Mouse (Mus musculus): ENCODE results near the gene Cdc42ep4. TPM values are rescaled to one million over a fixed set of nuclear protein-coding genes. Genes with fewer than 3 reads are reported as not detected.

Cdc42ep4 gene
- polyA plus RNA-seq, 1 experiment, result 20.9 TPM

DNA sequence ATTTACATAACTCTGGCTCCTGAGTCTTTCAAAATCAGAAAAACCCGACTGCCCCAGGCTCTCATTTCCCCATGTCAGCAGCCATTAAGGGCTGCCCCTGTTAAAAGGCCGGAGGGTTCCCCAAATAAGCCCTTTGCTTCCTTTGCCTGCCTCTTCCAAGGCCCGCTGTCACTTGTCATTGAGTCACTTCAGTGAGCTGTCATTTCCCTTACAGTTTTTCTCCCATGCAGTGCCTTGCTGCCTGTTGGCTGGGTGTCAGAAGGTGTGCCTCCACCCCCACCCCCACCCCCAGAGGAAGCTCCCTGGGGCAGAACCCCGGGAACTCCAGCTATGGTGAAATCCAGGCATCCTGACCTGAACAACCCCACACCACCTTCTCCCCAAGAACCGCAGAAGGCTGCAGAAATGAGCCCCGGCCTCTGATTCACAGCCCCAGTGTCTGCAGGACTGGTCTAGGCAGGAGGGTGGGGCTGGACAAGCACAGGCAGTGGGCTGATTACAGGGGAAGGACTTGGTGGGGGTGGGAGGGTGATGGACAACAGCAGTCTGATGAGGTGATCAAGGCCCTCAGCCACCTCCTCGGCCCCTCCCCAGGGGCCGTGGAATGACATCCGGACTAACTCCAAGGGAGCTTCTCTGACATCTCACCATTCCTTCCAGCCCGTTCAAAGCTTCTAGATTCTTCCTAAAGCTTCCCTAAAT is 14.8 kb upstream of the Cdc42ep4 start:
- no peak overlapping the region for H3K4me3 ChIP-seq (ENCODE audit: extremely low read depth, insufficient read depth, insufficient read length)
- TF ChIP-seq CTCF (IDR thresholded peaks at IDR 0.05; ENCODE audit: extremely low read depth, insufficient read depth, insufficient read length, insufficient replicate concordance) (no peak), POLR2A (IDR thresholded peaks at IDR 0.05; ENCODE audit: low read depth, low read length) (no peak)
- no peaks in the 10 kb centered on the region for H3K27me3 ChIP-seq (ENCODE audit: control insufficient read depth, insufficient read depth, low read length)
- peaks cover 8% of the 10 kb centered on the region; the same call in 1 of the 2 replicates for H3K4me1 ChIP-seq (ENCODE audit: control insufficient read depth, insufficient read depth, insufficient read length)
- WGBS, result 73% methylated on average over 10 of the region's 10 CpGs
- no peaks in the 10 kb centered on the region for H3K36me3 ChIP-seq (ENCODE audit: control insufficient read depth, insufficient read depth, low read length)
- H3K27ac ChIP-seq (ENCODE audit: insufficient read depth, low read length), result no peak overlapping the region
- no peak for DNase-seq (ENCODE audit: low read depth in 1 of 2, low spot score in 2 of 2)

DNA sequence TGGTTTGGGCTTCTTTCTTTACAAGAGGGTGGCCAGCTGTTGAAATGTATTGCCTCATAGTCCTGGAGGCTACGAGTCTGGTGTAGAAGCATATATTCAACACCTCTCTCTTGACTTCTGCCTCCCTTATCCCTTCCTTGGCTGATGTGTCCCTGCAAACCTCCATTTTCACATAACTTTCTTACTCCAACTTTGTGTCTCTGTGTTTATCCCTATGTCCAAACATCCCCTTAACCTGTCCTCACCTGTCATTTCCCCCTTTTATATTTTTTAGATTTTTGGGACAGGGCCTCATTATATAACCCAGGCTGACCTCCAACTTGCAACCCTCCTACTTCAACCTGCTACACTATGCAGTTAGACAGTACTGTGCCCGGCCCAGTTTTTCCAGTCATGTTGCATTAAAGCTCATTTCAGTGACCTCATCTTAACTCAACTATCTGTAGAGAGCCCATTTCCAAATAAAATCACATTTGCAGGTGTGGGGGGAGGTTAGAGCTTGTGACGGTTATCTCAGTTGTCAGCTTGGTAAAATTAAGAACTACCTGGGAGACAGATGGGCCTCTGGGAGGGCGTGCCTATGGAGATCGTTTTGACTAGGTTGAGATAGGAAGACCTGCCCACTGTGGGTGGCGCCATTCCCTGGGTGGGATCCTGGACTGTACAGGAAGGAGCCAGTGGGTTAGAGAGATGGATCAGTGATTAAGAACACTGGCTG is 12.6 kb upstream of the Cdc42ep4 start:
- DNase-seq (ENCODE audit: low read depth in 1 of 2, low spot score in 2 of 2), result no peak
- TF ChIP-seq CTCF (IDR thresholded peaks at IDR 0.05; ENCODE audit: extremely low read depth, insufficient read depth, insufficient read length, insufficient replicate concordance) (no peak), POLR2A (IDR thresholded peaks at IDR 0.05; ENCODE audit: low read depth, low read length) (no peak)
- Histone ChIP-seq H3K4me3 (ENCODE audit: extremely low read depth, insufficient read depth, insufficient read length) (no peak overlapping the region), H3K4me1 (ENCODE audit: control insufficient read depth, insufficient read depth, insufficient read length) (peaks cover 10% of the 10 kb centered on the region; the same call in 1 of the 2 replicates), H3K36me3 (ENCODE audit: control insufficient read depth, insufficient read depth, low read length) (no peaks in the 10 kb centered on the region), H3K27me3 (ENCODE audit: control insufficient read depth, insufficient read depth, low read length) (no peaks in the 10 kb centered on the region), H3K27ac (ENCODE audit: insufficient read depth, low read length) (no peak overlapping the region)
- WGBS, result 85% methylated on average over 6 of the region's 6 CpGs

DNA sequence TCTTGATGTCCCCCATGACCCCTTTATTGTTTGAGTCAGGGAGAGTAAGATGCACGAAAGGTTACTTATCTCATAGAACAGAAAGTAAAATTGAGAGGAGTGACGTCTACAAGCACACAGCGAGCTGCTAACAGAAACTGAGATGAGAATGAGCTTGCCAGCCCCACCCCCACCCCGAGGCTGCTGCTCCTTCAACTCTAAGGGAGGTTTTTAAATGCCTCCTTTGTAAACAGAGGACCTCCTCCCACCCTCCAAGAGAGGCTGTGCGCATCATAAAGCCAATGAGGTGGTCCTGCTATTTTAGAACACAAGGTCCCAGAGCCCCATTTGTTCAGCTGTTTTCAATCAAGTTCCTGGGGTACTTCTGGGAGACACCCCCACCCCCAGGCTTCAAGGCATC is 11.8 kb upstream of the Cdc42ep4 start:
- no peaks in the 10 kb centered on the region for H3K36me3 ChIP-seq (ENCODE audit: control insufficient read depth, insufficient read depth, low read length)
- H3K27ac ChIP-seq (ENCODE audit: insufficient read depth, low read length), result no peak overlapping the region
- WGBS, result 47% methylated on average over 5 of the region's 5 CpGs
- no peak for DNase-seq (ENCODE audit: low read depth in 1 of 2, low spot score in 2 of 2)
- no peak overlapping the region for H3K4me3 ChIP-seq (ENCODE audit: extremely low read depth, insufficient read depth, insufficient read length)
- peaks cover 10% of the 10 kb centered on the region; the same call in 1 of the 2 replicates for H3K4me1 ChIP-seq (ENCODE audit: control insufficient read depth, insufficient read depth, insufficient read length)
- no peaks in the 10 kb centered on the region for H3K27me3 ChIP-seq (ENCODE audit: control insufficient read depth, insufficient read depth, low read length)
- no peak for TF ChIP-seq CTCF (IDR thresholded peaks at IDR 0.05; ENCODE audit: extremely low read depth, insufficient read depth, insufficient read length, insufficient replicate concordance)

DNA sequence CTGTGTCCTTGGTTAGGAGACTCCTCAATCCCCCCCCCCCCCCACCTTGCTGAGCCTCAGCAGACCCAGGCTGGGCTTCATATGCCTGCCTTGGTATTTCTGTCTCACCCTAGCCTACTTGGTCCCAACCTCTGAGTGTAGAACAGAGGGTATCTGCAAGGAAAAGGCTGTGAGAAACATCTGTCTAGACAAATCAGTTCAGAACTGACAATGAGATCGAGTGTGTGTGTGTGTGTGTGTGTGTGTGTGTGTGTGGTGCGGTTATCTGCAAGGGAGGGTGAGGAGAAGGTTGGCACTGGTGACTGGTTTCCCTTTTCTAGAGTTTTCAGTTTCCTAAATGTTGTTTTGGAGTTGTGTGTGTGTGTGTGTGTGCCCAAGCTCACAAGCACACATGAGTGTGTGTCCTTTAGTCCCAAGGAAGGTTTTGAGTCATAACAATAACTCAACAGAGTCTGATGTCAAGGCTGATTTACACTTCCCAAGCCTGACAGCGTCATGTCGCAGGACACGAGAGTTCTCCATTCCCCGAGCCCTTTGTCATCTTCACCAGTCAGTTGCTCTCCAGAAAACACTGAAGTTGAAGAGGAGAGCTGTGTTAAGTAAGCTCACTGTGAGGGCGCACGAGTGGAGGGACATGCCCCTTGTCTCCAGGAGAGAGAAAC is 10.6 kb upstream of the Cdc42ep4 start:
- TF ChIP-seq CTCF (IDR thresholded peaks at IDR 0.05; ENCODE audit: extremely low read depth, insufficient read depth, insufficient read length, insufficient replicate concordance), result no peak
- no peak for TF ChIP-seq POLR2A (IDR thresholded peaks at IDR 0.05; ENCODE audit: low read depth, low read length)
- peaks cover 10% of the 10 kb centered on the region; the same call in 1 of the 2 replicates for H3K4me1 ChIP-seq (ENCODE audit: control insufficient read depth, insufficient read depth, insufficient read length)
- no peak for DNase-seq (ENCODE audit: low read depth in 1 of 2, low spot score in 2 of 2)
- 60% methylated on average over 8 of the region's 8 CpGs for WGBS
- H3K27me3 ChIP-seq (ENCODE audit: control insufficient read depth, insufficient read depth, low read length), result no peaks in the 10 kb centered on the region
- H3K4me3 ChIP-seq (ENCODE audit: extremely low read depth, insufficient read depth, insufficient read length), result no peak overlapping the region
- no peaks in the 10 kb centered on the region for H3K36me3 ChIP-seq (ENCODE audit: control insufficient read depth, insufficient read depth, low read length)
- no peak overlapping the region for H3K27ac ChIP-seq (ENCODE audit: insufficient read depth, low read length)

DNA sequence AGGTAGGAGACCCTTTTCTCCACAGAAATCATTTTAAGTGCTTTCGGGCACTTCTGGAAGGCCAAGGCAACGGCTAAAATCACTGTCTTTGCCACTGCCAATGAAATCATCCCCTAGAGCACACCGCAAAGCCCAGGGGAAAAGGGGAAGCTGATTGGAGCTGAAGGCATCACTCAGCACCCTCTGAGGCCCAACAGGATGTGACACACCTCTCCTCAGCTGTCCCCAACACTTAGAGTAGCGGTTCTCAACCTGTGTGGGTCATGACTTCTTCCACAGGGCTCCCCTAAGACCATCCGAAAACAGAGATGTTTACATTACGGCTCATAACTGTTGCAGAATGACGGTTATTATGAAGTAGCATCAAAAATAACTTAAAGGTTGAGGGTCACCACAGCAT is 10.0 kb upstream of the Cdc42ep4 start:
- DNase-seq (ENCODE audit: low read depth in 1 of 2, low spot score in 2 of 2), result peak in 1 of 2 experiments; percentile 14
- Histone ChIP-seq H3K27ac (ENCODE audit: insufficient read depth, low read length) (no peak overlapping the region), H3K27me3 (ENCODE audit: control insufficient read depth, insufficient read depth, low read length) (no peaks in the 10 kb centered on the region), H3K4me1 (ENCODE audit: control insufficient read depth, insufficient read depth, insufficient read length) (peaks cover 10% of the 10 kb centered on the region; the same call in 1 of the 2 replicates), H3K36me3 (ENCODE audit: control insufficient read depth, insufficient read depth, low read length) (no peaks in the 10 kb centered on the region), H3K4me3 (ENCODE audit: extremely low read depth, insufficient read depth, insufficient read length) (no peak overlapping the region)
- TF ChIP-seq POLR2A (IDR thresholded peaks at IDR 0.05; ENCODE audit: low read depth, low read length) (no peak), CTCF (IDR thresholded peaks at IDR 0.05; ENCODE audit: extremely low read depth, insufficient read depth, insufficient read length, insufficient replicate concordance) (no peak)
- WGBS, result 24% methylated on average over 7 of the region's 7 CpGs

DNA sequence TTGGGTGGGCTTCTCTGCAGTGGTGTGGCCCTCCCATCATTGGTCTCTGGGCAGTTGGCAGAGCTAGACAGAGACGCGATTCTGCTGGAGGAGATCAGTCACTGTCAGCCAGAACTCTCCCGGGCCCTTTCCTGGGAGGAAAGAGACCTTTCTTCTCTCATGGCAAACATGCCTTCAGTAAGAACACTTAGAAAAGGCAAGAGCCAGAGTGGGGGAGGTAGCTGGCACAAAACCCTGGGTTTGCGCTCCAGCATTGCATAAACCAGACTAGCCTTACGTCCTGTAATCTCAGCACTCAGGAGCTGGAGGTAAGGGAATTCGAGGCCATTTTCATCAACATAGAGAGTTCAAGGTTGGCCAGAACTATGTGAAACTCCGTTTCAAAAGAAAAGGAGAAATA is 8.8 kb upstream of the Cdc42ep4 start:
- TF ChIP-seq CTCF (IDR thresholded peaks at IDR 0.05; ENCODE audit: extremely low read depth, insufficient read depth, insufficient read length, insufficient replicate concordance) (no peak), POLR2A (IDR thresholded peaks at IDR 0.05; ENCODE audit: low read depth, low read length) (no peak)
- no peak for DNase-seq (ENCODE audit: low read depth in 1 of 2, low spot score in 2 of 2)
- no peak overlapping the region for H3K4me3 ChIP-seq (ENCODE audit: extremely low read depth, insufficient read depth, insufficient read length)
- WGBS, result 84% methylated on average over 7 of the region's 7 CpGs
- H3K27ac ChIP-seq (ENCODE audit: insufficient read depth, low read length), result no peak overlapping the region
- no peaks in the 10 kb centered on the region for H3K36me3 ChIP-seq (ENCODE audit: control insufficient read depth, insufficient read depth, low read length)
- peaks cover 10% of the 10 kb centered on the region; the same call in 1 of the 2 replicates for H3K4me1 ChIP-seq (ENCODE audit: control insufficient read depth, insufficient read depth, insufficient read length)
- no peaks in the 10 kb centered on the region for H3K27me3 ChIP-seq (ENCODE audit: control insufficient read depth, insufficient read depth, low read length)

Measured in spleen, adult 2 months (tissue).